Mouse (Mus musculus) embryonic stem cell, embryonic (primary cell): ENCODE data around the gene Nedd8.

Source experiments
- CTCF ChIA-PET, 4 experiments: fragments of 300-600 bp in 2 of 4; fragments of 350-600 bp in 2 of 4; sonication (Branson Sonifier 250); formaldehyde crosslinking; loops; one replicate each; lab custom pipeline; 2022; ENCODE audit warnings: inconsistent platforms in 2 of 4; lab: Charles Lee
- POLR2A ChIA-PET, 4 experiments: fragments of 300-600 bp in 2 of 4; fragments of 350-600 bp in 2 of 4; sonication (Branson Sonifier 250); formaldehyde crosslinking; loops; one replicate each; lab custom pipeline; 2022; ENCODE audit warnings: antibody characterized with exemption in 4 of 4, inconsistent platforms in 1 of 4; lab: Charles Lee

Nedd8 gene

DNA sequence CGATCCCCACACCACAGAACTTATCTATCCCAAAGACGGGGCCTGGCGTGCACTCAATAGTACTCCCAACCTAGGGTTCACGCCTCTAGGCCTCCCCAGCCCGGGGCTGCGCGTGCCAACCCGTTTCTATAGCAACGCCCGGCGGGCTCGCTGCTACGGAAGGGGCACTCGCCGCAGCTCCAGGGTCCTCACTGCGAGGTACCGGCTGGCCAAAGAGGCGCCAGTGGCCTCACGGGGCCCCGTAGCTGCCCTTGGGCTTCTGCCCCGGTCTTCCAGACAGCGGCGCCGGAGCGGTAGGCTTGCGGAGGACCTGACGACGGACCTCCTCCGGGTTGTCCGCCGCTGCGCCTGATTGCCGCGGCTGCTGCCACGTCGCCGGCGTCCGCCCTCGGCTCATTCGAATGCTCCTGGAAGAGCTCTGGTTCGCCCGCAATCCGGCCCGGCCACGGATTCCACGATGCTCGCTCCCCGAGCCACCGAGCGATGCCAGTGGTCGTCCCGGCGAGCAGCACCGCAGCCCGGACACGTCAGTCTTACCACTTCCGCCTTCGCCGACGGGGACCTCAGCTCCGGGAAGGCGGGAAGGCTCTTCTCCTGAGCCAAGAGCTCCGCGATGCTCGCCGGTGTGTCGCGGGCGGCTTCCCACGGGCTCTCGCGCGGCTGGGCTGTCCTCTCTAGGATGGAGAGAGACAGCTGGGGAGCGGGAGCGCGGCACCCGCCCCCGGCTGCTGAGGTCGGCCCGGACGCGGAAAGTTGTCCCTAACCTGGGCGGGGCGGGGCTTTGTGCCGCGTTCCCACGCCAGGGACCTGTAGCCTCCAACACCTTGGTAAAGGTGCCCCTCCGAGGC lies 28.6 kb downstream of the Nedd8 start, which contains the start of gene Tm9sf1:
Gene Tm9sf1, minus strand, starts transcription at position 747 of the 848 bp plus-strand sequence.
- CTCF ChIA-PET, result interaction anchor here (0.5 to 1.2 kb wide), 5 partner anchors 100 to 1195 kb away, joined by 3 to 6 read pairs (median 4); no protein-coding TSS in a partner anchor
- POLR2A ChIA-PET, result interaction anchor here (0.7 to 3.2 kb wide), 57 partner anchors 8 to 177 kb away, joined by 3 to 15 read pairs (median 4); partner anchors contain the start of genes A730061H03Rik (in 3 of the 4), Dcaf11 (in 3 of the 4), Nedd8 (in 3 of the 4) and Psme2 (in 3 of the 4)

DNA sequence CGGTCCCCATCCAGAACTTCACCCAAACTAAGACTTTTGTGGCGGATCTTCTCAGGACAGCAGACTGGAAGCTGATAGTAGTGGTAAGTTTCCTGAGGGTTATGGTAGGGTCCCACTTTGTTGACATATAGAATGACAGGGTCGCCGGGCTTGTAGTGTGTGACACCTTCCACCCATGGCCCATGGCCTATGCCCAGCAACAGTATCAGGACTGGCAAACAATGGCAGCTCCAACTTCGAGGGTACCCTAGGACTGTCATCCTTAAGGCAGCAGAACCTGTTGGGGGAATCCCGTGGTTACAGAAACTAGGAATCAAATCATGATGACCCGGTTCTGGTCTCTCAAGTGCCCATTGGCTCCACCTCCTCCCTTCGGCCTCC lies 29.3 kb downstream of the Nedd8 start:
- ChIA-PET POLR2A (interaction anchor here in 3 of 4 experiments (0.7 to 3.2 kb wide), 32 partner anchors 9 to 119 kb away, joined by 3 to 15 read pairs (median 4); partner anchors contain the start of genes A730061H03Rik (in 2 of the 3), Dcaf11 (in 2 of the 3), Gmpr2 (in 2 of the 3) and Nedd8 (in 2 of the 3)), CTCF (interaction anchor here in 1 of 4 experiments (0.6 kb wide), 1 partner anchor 320 kb away, joined by 3 read pairs; no protein-coding TSS in a partner anchor)

DNA sequence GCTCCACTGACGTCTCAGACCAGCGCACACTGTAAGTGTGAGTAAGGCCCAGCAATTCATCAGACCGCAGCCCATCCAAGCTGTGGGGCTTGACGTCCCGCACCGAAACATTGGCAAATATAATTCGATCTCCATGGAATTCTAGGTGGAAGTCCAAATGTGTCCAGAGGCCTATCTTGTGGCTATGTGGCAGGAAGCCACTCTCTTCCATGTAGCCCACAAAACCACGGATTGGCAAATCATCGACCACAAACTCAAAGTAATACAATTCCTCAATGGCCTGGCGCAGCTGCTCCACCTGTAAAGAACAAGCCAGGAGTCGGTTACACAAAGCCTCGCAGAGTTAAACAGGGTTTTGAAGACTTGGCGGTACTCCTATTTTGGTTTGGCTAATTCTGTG lies 30.6 kb downstream of the Nedd8 start:
- POLR2A ChIA-PET, result interaction anchor here in 2 of 4 experiments (0.7 to 1.0 kb wide), 2 partner anchors 16 to 18 kb away, joined by 4 read pairs; no protein-coding TSS in a partner anchor
- CTCF ChIA-PET, result interaction anchor here in 2 of 4 experiments (0.6 to 0.7 kb wide), 2 partner anchors 13 to 212 kb away, joined by 3 read pairs; no protein-coding TSS in a partner anchor

DNA sequence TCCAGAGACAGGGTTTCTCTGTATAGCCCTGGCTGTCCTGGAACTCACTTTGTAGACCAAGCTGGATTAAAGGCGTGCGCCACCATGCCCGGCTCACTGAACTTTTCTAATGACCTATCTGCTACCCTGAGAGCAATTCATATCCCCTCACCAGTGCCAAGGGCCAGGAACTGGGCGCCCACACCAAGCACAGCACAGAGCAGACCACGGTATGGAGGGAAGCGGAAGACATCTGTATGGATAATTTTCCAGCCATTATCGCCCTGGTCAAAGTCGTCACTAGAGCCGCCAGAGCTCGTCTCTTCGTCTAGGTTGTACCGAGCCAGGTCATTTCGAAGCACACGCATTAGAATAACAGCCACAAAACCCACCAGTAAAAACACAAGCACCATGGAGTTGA lies 31.1 kb downstream of the Nedd8 start:
- POLR2A ChIA-PET, result interaction anchor here in 3 of 4 experiments (0.5 to 1.0 kb wide), 9 partner anchors 12 to 1066 kb away, joined by 3 to 4 read pairs (median 3); no protein-coding TSS in a partner anchor
- CTCF ChIA-PET, result interaction anchor here in 3 of 4 experiments (0.6 to 0.9 kb wide), 4 partner anchors 13 to 494 kb away, joined by 3 to 4 read pairs (median 4); no protein-coding TSS in a partner anchor

DNA sequence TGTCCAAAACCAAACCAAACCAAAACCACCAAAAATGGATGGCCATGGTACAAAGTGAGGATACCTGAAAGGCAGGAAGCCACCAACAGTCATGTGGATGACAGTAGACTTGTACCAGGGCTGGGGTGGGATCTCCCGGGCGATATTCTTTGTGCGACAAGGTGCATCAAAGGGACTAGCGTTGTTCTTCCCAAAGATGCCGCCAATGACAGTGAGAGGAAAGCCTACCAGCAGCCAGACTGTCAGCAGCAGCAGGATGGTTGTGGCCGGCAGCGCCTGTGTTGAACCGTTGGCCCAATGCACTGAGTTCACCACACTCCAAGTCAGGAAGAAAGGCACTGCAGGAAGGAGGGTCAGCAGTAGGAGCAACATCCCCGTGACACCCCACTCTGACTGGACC lies 34.1 kb downstream of the Nedd8 start, which contains the start of gene Gm49378:
Gene Gm49378, minus strand, starts transcription at position 101 of the 400 bp plus-strand sequence.
- ChIA-PET POLR2A (interaction anchor here in 2 of 4 experiments (1.2 to 1.4 kb wide), 3 partner anchors 13 to 34 kb away, joined by 3 to 8 read pairs (median 3); partner anchors contain the start of genes Gmpr2 (in 1 of the 2), Nedd8 (in 1 of the 2) and Tssk4 (in 1 of the 2)), CTCF (interaction anchor here in 1 of 4 experiments (0.6 kb wide), 1 partner anchor 86 kb away, joined by 3 read pairs; no protein-coding TSS in a partner anchor)

DNA sequence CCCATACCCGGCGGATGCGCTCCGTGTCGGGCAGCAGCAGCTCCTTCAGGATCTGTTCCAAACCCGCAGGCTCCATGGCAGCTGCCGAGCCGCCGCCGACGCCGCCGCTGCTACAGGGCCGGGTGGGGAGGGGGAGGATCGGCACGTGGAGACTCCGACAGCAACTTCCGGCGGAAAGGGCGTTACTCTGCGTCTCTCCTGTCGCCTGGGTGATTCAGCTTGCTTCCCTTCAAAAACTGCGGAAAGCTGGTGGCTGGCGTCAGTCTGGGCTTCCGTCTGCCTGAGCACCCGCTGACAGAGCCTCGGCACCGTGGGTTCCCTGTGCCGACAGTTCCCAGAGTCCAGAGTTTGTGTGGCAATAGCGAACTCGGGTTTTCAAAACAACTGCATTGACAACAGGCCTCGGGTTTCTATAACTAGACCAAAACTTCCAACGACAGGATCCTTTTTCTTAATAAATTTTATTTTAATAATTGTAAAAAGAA lies 36.4 kb downstream of the Nedd8 start, which contains the start of gene Ipo4:
Gene Ipo4, minus strand, starts transcription at position 435 of the 485 bp plus-strand sequence.
- POLR2A ChIA-PET, result interaction anchor here (0.7 to 2.9 kb wide), 26 partner anchors 8 to 292 kb away, joined by 3 to 15 read pairs (median 4); partner anchors contain the start of genes A730061H03Rik (in 2 of the 4), Psme2 (in 2 of the 4), Tm9sf1 (in 2 of the 4) and Dcaf11 (in 1 of the 4)
- CTCF ChIA-PET, result interaction anchor here (0.5 to 2.2 kb wide), 6 partner anchors 25 to 283 kb away, joined by 3 to 5 read pairs (median 4); partner anchors contain the start of gene Mdp1 (in 1 of the 4)

DNA sequence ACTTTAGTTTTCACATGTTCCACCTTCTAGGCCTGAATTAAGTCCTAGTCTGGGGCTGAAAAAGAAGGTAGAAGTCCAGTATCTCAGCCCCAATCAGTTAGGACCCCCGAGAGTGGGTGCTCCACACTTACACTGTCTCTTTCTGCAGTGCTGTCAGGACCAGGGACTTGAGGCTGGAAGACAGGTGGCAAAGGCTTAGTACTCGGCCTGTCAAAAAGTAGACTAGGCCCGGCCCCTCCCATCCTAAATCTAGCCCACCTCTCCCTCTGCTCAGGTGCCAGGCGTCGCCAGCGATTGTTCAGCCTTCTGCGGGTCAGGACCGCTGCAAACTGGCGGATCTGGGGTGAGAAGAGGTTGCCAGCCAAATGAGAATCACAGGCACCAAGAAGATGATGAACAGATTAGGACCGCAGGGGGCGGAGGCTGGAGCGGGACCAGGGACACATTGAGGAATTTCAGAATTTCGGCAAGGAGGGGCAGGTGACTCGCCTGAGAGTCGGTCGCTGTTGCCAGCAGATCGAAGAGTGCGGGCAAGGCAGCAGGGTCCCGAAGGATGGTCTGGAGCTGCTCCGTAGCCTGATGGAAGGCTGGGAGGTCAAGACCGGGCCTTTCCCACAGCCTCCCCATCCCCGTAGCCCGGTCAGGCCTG lies 36.9 kb downstream of the Nedd8 start:
- ChIA-PET CTCF (interaction anchor here in 3 of 4 experiments (0.6 to 2.2 kb wide), 6 partner anchors 25 to 284 kb away, joined by 3 to 5 read pairs (median 3); partner anchors contain the start of gene Mdp1 (in 1 of the 3)), POLR2A (interaction anchor here (0.7 to 2.9 kb wide), 25 partner anchors 8 to 293 kb away, joined by 3 to 15 read pairs (median 4); partner anchors contain the start of genes A730061H03Rik (in 2 of the 4), Psme2 (in 2 of the 4), Tm9sf1 (in 2 of the 4) and Dcaf11 (in 1 of the 4))

DNA sequence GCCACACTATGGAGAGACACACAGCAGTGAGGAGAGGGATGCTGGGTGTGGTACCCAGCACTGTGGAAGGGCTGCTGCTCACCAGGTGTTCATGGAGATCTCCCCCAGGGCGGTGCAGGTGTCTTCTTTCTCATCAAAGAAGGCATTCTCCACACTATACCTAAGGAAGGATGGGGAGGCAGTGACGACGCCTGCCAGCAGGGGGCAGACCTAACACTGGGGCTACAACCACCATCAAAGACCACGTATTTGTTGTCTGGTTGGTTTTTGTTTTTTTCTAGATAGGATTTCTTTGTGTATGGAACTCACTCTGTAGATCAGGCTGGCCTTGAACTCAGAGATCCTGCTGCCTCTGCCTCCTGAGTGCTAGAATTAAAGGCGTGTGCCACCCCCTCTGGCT lies 42.6 kb downstream of the Nedd8 start:
- ChIA-PET POLR2A (interaction anchor here in 3 of 4 experiments (0.7 to 2.2 kb wide), 14 partner anchors 10 to 69 kb away, joined by 3 to 7 read pairs (median 4); partner anchors contain the start of genes Gmpr2 (in 2 of the 3), Nedd8 (in 2 of the 3), Rnf31 (in 2 of the 3) and A730061H03Rik (in 1 of the 3)), CTCF (interaction anchor here in 3 of 4 experiments (1.3 to 1.7 kb wide), 5 partner anchors 12 to 114 kb away, joined by 3 to 9 read pairs (median 6); partner anchors contain the start of genes Mdp1 (in 2 of the 3) and Rec8 (in 2 of the 3))

DNA sequence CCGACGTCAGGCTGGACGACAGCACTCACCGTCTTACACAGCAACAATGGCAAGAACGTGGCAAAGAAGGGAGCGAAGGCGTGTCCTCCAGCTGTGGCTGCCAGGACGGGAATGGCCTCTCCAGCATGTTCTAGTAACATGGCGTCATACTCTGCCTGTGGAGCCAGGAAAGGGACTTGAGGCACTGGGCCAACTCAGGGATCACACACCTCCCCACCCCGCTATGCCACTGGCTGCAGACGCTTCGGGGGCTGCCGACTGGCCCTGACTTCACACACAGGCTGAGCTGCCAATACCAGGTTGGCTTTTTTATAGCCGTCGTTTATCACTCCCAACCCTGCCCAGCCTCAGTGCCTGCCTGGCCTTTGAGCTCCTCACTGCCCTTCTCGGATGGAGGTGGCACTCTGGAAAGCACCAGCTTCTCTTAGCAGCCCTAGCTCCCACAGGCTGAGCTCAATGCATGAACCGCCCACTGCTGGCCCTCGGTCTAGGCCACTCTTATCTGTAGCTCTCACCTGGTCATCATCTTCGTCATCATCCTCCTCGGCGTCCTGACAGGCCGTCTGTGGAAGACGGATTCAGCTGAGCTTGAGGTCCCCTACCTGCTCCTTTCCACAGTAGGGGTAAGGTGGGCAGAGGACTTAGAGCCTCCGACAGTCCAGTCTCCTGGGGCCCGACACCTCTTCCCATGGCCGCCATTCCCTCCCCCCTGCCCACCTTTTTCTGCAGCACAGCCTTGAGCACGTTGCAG lies 43.7 kb downstream of the Nedd8 start:
- CTCF ChIA-PET, result interaction anchor here (0.6 to 2.0 kb wide), 16 partner anchors 11 to 507 kb away, joined by 3 to 9 read pairs (median 4); partner anchors contain the start of genes Mdp1 (in 2 of the 4) and Rec8 (in 2 of the 4)
- POLR2A ChIA-PET, result interaction anchor here in 3 of 4 experiments (0.7 to 2.2 kb wide), 16 partner anchors 9 to 245 kb away, joined by 3 to 7 read pairs (median 4); partner anchors contain the start of genes Gmpr2 (in 2 of the 3), Nedd8 (in 2 of the 3), Rnf31 (in 2 of the 3) and A730061H03Rik (in 1 of the 3)

DNA sequence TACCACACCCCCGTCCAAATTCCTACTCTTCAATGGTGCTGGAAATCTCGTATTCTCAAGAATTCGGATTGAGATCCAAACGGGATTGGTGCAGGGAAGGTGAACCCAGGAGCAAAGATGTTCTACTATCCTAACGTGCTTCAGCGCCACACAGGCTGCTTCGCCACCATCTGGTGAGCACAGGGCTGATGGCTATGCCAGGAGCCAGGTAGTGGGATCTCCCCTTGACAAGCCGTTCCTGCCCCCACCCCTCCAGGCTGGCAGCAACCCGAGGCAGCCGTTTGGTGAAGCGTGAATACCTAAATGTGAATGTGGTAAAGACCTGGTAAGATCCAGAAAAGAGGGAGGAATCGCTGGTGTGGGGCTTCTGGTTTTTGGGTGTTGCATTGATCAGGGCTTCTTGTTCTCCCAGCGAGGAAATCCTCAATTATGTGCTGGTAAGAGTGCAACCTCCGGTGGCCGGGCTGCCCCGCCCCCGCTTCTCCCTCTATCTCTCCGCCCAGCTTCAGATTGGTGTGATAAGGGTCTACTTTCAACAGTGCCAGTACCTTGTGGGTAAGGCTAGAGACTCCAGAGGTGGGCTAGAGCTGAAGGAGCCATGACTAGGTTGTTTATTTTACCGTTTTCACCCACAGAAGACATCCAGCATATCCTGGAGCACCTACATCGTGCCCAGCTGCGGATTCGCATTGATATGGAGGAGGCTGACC lies 53.3 kb downstream of the Nedd8 start:
- CTCF ChIA-PET, result interaction anchor here in 3 of 4 experiments (0.5 to 2.5 kb wide), 10 partner anchors 8 to 141 kb away, joined by 3 to 9 read pairs (median 4); partner anchors contain the start of genes Psme2 (in 2 of the 3), Rnf31 (in 2 of the 3) and A730061H03Rik (in 1 of the 3)

DNA sequence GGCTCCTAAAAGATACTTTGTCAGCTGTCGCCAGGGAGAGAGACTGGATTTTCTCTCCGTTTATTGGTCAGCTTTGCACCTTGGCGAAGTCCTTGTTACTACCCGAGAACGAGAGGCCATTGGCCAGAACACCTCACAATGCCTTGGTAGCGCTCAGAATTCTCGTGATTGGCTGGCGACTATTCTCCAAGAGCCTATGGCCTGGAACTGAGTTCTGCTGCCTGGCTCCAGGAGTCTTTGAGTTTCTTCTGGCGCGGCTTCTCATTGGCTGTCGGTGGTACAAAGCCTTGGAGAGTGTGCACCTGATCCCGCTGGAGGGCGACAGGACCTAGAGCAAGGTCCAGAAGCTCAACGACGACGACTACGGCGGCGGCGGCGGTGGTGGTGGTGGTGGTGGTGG lies 54.1 kb downstream of the Nedd8 start, which contains the start of gene Rec8:
Gene Rec8, plus strand, starts transcription at position 216 of the 400 bp plus-strand sequence.
- POLR2A ChIA-PET, result interaction anchor here (0.6 to 2.9 kb wide), 50 partner anchors 8 to 1923 kb away, joined by 3 to 24 read pairs (median 5); partner anchors contain the start of genes A730061H03Rik (in 3 of the 4), Mdp1 (in 3 of the 4), Psme2 (in 3 of the 4) and Dcaf11 (in 2 of the 4)

More for the DNA sequence above, 53.3 kb downstream of the Nedd8 start:
- POLR2A ChIA-PET, result interaction anchor here (0.5 to 2.9 kb wide), 35 partner anchors 9 to 291 kb away, joined by 3 to 24 read pairs (median 5); partner anchors contain the start of genes A730061H03Rik (in 3 of the 4), Dcaf11 (in 2 of the 4), Mdp1 (in 2 of the 4) and Pck2 (in 2 of the 4)

DNA sequence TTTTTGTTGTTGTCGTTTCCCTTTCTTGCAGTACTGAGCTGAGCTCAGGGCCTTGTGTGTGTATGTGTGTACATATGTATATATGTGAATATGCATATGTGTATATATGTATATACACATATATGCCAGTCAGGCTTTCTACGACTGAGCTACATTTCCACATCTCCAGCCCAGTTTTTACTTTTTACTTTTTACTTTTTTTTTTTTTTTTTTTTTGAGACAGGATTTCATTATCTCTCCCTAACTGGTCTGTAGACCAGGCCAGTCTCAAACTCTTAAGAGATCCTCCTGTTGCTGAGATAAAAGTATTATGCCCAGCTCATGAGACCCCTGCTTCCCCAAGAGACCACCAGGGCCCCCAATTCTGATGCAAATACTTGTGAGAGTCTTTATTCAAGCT lies 55.1 kb downstream of the Nedd8 start:
- ChIA-PET CTCF (interaction anchor here in 3 of 4 experiments (0.5 to 2.5 kb wide), 8 partner anchors 12 to 127 kb away, joined by 3 to 9 read pairs (median 4); partner anchors contain the start of gene Mdp1 (in 1 of the 3)), POLR2A (interaction anchor here in 3 of 4 experiments (0.6 to 2.9 kb wide), 38 partner anchors 9 to 1386 kb away, joined by 3 to 24 read pairs (median 5); partner anchors contain the start of genes Psme2 (in 3 of the 3), A730061H03Rik (in 2 of the 3), Rabggta (in 2 of the 3) and Rnf31 (in 2 of the 3))

More for the DNA sequence above, 54.1 kb downstream of the Nedd8 start, which contains the start of gene Rec8:
- CTCF ChIA-PET, result interaction anchor here (0.5 to 2.5 kb wide), 20 partner anchors 9 to 248 kb away, joined by 3 to 9 read pairs (median 4); partner anchors contain the start of genes Psme2 (in 2 of the 4), Rnf31 (in 2 of the 4), A730061H03Rik (in 1 of the 4) and Mdp1 (in 1 of the 4)

DNA sequence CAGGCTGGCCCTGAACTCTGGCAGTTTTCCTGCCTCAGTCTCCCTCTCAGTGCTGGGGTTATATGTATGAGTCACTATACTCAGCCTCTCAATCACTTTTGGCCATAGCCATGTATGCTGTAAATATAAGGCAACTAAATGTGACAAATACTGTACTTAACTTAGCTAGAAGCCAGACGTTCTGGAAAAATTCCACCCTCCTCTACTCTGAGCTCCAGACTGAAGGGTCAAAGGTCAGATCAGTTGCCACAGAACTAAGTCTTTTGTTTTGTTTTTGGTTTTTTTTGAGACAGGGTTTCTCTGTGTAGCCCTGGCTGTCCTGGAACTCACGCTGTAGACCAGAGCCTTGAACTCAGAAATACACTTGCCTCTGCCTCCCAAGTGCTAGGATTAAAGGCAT lies 56.0 kb downstream of the Nedd8 start:
- ChIA-PET POLR2A (interaction anchor here in 1 of 4 experiments (1.1 to 1.4 kb wide), 2 partner anchors 25 to 106 kb away, joined by 3 to 4 read pairs; partner anchors contain the start of genes Psme2 and Rnf31), CTCF (interaction anchor here in 2 of 4 experiments (0.6 to 0.7 kb wide), 4 partner anchors 15 to 587 kb away, joined by 3 read pairs; no protein-coding TSS in a partner anchor)
